Mouse (Mus musculus): Measurements from ENCODE around the gene Cnksr1.

- TF ChIP-seq POLR2A (IDR thresholded peaks at IDR 0.05; ENCODE audit: extremely low read depth, insufficient read depth, low read length) (no peak), CTCF (IDR thresholded peaks at IDR 0.05; ENCODE audit: extremely low read depth, insufficient read depth, low read length) (no peak)
Measured at GRCm38 (mm10) chr4:134181825-134182224, 56.4 kb downstream of the Cnksr1 start.

Measured in cortical plate, adult 2 months (tissue).